ENCODE assay signal across 8 mouse cellular contexts in genomic region chr4:28813551-28814475, GRCm38 (mm10). TPM values are rescaled to one million over a fixed set of nuclear protein-coding genes. Genes with fewer than 3 reads are reported as not detected.
A peak's percentile ranks its signal among the peaks of the same experiment; 100 is the strongest.
DNase-seq lines count a peak whose midpoint lies in the region; ATAC-seq and TF ChIP-seq lines count a peak whose summit lies in the region.

No protein-coding gene starts in this region.

- H3K4me2 ChIP-seq in heart, embryonic 14.5 days (ENCODE audit: low read length): peak overlapping the region; percentile 88

- no peak for TF ChIP-seq CTCF in C2C12 (IDR thresholded peaks at IDR 0.05; ENCODE audit: control insufficient read depth, insufficient read depth, insufficient read length)
- no peak for TF ChIP-seq CTCF in lung, adult 2 months (IDR thresholded peaks at IDR 0.05; ENCODE audit: insufficient read depth, low read length)

- H3K36me3 ChIP-seq in C2C12 (ENCODE audit: control insufficient read depth, insufficient read depth): no peaks in the 10 kb centered on the region
- H3K36me3 ChIP-seq in forebrain, embryonic 10.5 days (replicated peaks): no peaks in the 10 kb centered on the region
- no peaks in the 10 kb centered on the region for H3K36me3 ChIP-seq in heart, embryonic 14.5 days (ENCODE audit: control insufficient read depth, insufficient read depth, low read length)

- H3K79me2 ChIP-seq in C2C12 (ENCODE audit: control insufficient read depth, insufficient read depth): no peaks in the 10 kb centered on the region

- H3K9me3 ChIP-seq in forebrain, embryonic 10.5 days: no peaks in the 10 kb centered on the region
- H3K9me3 ChIP-seq in heart, embryonic 14.5 days (ENCODE audit: control insufficient read depth, low read length): no peaks in the 10 kb centered on the region

- H3K4me1 ChIP-seq in forebrain, embryonic 10.5 days: peaks cover 23% of the 10 kb centered on the region
- H3K4me1 ChIP-seq in heart, embryonic 14.5 days (ENCODE audit: control insufficient read depth in 2 of 2, insufficient read depth in 2 of 2, low read length in 2 of 2): peaks cover 0 to 3% of the 10 kb centered on the region in 2 experiments; a peak in 1 of 4 replicates
- no peaks in the 10 kb centered on the region for H3K4me1 ChIP-seq in lung, adult 2 months (ENCODE audit: control insufficient read depth, insufficient read depth, low read length)

- peak overlapping the region; percentile 94 for H3K9ac ChIP-seq in heart, embryonic 14.5 days (ENCODE audit: low read length)

- peak; percentile 68 for DNase-seq in brain, adult 2 months (ENCODE audit: low read depth, low spot score)
- peak; percentile 71 for DNase-seq in forebrain, embryonic 10.5 days (ENCODE audit: extremely low spot score, low spot score)
- peak; percentile 23 to 58 for DNase-seq in kidney, postnatal 25 days
- DNase-seq in lung, adult 2 months: peak; percentile 53
- peak; percentile 50 for DNase-seq in ovary, postnatal 36 days (ENCODE audit: low spot score)
- peak; percentile 13 to 18 for DNase-seq in urinary bladder, postnatal 36 days (ENCODE audit: low spot score in 2 of 2)

- H3K27ac ChIP-seq in forebrain, embryonic 10.5 days: peak overlapping the region; percentile 97
- H3K27ac ChIP-seq in heart, embryonic 14.5 days (replicated peaks in 1 of 2; ENCODE audit: control insufficient read depth in 1 of 2, insufficient read depth in 1 of 2, low read depth in 2 of 2, low read length in 2 of 2): peak overlapping the region; percentile 93 to 97

- peak overlapping the region; percentile 59 for H3ac ChIP-seq in C2C12 (ENCODE audit: control insufficient read depth, insufficient read length, low read depth)

- H3K4me3 ChIP-seq in C2C12 (ENCODE audit: insufficient read depth, poor library complexity, severe bottlenecking): peak overlapping the region; percentile 32
- peak overlapping the region; percentile 83 for H3K4me3 ChIP-seq in forebrain, embryonic 10.5 days
- peak overlapping the region; percentile 81 to 99 for H3K4me3 ChIP-seq in heart, embryonic 14.5 days (ENCODE audit: control insufficient read depth in 1 of 2, insufficient read depth in 1 of 2, low read depth in 1 of 2, low read length in 2 of 2)
- H3K4me3 ChIP-seq in lung, adult 2 months (replicated peaks; ENCODE audit: extremely low read depth, low read depth, low read length): peak overlapping the region; percentile 75

- no peaks in the 10 kb centered on the region for H3K27me3 ChIP-seq in C2C12 (ENCODE audit: control insufficient read depth, insufficient read depth, insufficient read length)
- H3K27me3 ChIP-seq in forebrain, embryonic 10.5 days (ENCODE audit: poor library complexity, severe bottlenecking): no peaks in the 10 kb centered on the region
- H3K27me3 ChIP-seq in heart, embryonic 14.5 days (ENCODE audit: control insufficient read depth, insufficient read depth, low read length): no peaks in the 10 kb centered on the region

- 0 out of 2 replicates have a peak, but pooled peaks have one; percentile 5 for ATAC-seq in heart, embryonic 14.5 days (ENCODE audit: insufficient number of reproducible peaks, insufficient read depth, low FRiP score, low read depth)

- no peaks in the 10 kb centered on the region for H3K79me3 ChIP-seq in C2C12 (ENCODE audit: low read depth)

- TF ChIP-seq POLR2A in lung, adult 2 months (IDR thresholded peaks at IDR 0.05; ENCODE audit: borderline replicate concordance, extremely low read depth, low read depth, low read length): no peak

- 1% methylated on average over 93 of the region's 94 CpGs for WGBS in forebrain, embryonic 10.5 days
- WGBS in heart, embryonic 14.5 days: under 1% methylated on average over 78 of the region's 94 CpGs
- 1% methylated on average over 90 of the region's 94 CpGs for WGBS in lung, adult 2 months

TF ChIP-seq in C2C12, 6 proteins besides CTCF, POLR2A, EP300 and RAD21:
- TF ChIP-seq CEBPB (IDR thresholded peaks at IDR 0.05; ENCODE audit: low read depth) (no peak), USF1 (IDR thresholded peaks at IDR 0.05; ENCODE audit: low read depth) (no peak), MYOG (IDR thresholded peaks at IDR 0.05; ENCODE audit: control insufficient read depth, extremely low read depth, insufficient read length) (no peak), MYOD1 (IDR thresholded peaks at IDR 0.05; ENCODE audit: control insufficient read depth, insufficient read length, low read depth) (no peak), FOSL1 (IDR thresholded peaks at IDR 0.05; ENCODE audit: insufficient read depth, low read length, poor library complexity, severe bottlenecking) (no peak), MAX (IDR thresholded peaks at IDR 0.05) (no peak)

RNA-seq across cellular contexts. Expression of gene Epha7, which starts 0.9 kb away (rescaled TPM):
- 1.8 TPM for polyA plus RNA-seq in C2C12 (2012; fragmentation: generic; extraction: Trizol)
- polyA plus RNA-seq in forebrain, embryonic 10.5 days (2016; fragmentation: Nextera tagmentation; extraction: Ambion mirVana): 41.8 and 47.9 TPM in 2 replicates
- 33.5 and 36.6 TPM in 2 replicates for polyA plus RNA-seq in heart, embryonic 14.5 days (2014; fragmentation: Nextera tagmentation; extraction: Ambion mirVana)
- polyA plus RNA-seq in lung, adult 2 months (2012; rRNA removed): 0.98 and 2.1 TPM in 2 replicates

Comparison
In these comparisons a context has a peak if more than half of its experiments do, and no peak if none do; other contexts are left out.
1. Peak in every context shown above with its lines: DNase-seq, ATAC-seq, H3K4me3 ChIP-seq and H3K27ac ChIP-seq.
2. H3K4me3 ChIP-seq: peak in every context shown above with its lines; median percentile 90 in heart, embryonic 14.5 days; 83 in forebrain, embryonic 10.5 days; 75 in lung, adult 2 months; 32 in C2C12.
3. DNase-seq: peak in every context shown above with its lines; median percentile 71 in forebrain, embryonic 10.5 days; 68 in brain, adult 2 months; 53 in lung, adult 2 months; 50 in ovary, postnatal 36 days; 40 in kidney, postnatal 25 days; 16 in urinary bladder, postnatal 36 days.
4. RNA of gene Epha7, which starts 0.9 kb away (polyA plus RNA-seq): 41.8 to 47.9 TPM in forebrain, embryonic 10.5 days and 33.5 to 36.6 TPM in heart, embryonic 14.5 days; 0.98 to 2.1 TPM in lung, adult 2 months and 1.8 TPM in C2C12 (single experiment); every median in the first group is over 10 times any median in the second.